Mouse (Mus musculus) bone marrow macrophage, adult 2 months (primary cell): ENCODE measurements around the gene Dnajc11. TPM values are rescaled to one million over a fixed set of nuclear protein-coding genes. Genes with fewer than 3 reads are reported as not detected.

Experiments used
- H3K27ac ChIP-seq: 2 replicates; pipeline ENCODE4 v1.5.1; 2012; ENCODE audit warnings: low read depth, low read length; ENCODE audit not compliant: insufficient read depth
- H3K4me1 ChIP-seq: 2 replicates; pipeline ENCODE4 v1.6.1; 2012; ENCODE audit warnings: low read length; ENCODE audit not compliant: control insufficient read depth, insufficient read depth
- H3K4me3 ChIP-seq: 2 replicates; pipeline ENCODE4 v1.5.1; 2012; ENCODE audit warnings: mild to moderate bottlenecking, low read length, moderate library complexity; ENCODE audit not compliant: insufficient read depth
- CTCF ChIP-seq: IDR thresholded peaks from 2 replicates; pipeline ENCODE4 v1.5.1; 2012; ENCODE audit warnings: low read depth, mild to moderate bottlenecking, low read length, moderate library complexity
- POLR2A ChIP-seq: IDR thresholded peaks from 2 replicates; pipeline ENCODE4 v1.6.1; 2012; ENCODE audit warnings: mild to moderate bottlenecking, low read depth, low read length, borderline replicate concordance
- polyA plus RNA-seq: library from polyadenylated mRNA; stranded (reverse); fragments of >200 nt; gene quantifications from 2 replicates; pipeline ENCODE4 v1.2.4, GENCODE M21; 2012; ENCODE audit not compliant: missing spikeins, insufficient read depth, insufficient read length

The Dnajc11 gene
- polyA plus RNA-seq, 1 experiment: 43.3 TPM

- Histone ChIP-seq H3K4me1 (peaks cover 12% of the 10 kb centered on the region), H3K4me3 (peak within 1 kb of the TSS; percentile 83), H3K27ac (peak within 1 kb of the TSS; percentile 72)
- TF ChIP-seq POLR2A: peak; percentile 72; the same call in 1 of the 2 replicates
- TF ChIP-seq CTCF: no peak
These were observed 75.2 kb downstream of the Dnajc11 start, which contains the start of gene Klhl21 for GRCm38 (mm10) chr4:152008622-152009075. TSS of gene Klhl21 (plus strand) at chr4:152008803.

- peaks cover 12% of the 10 kb centered on the region for H3K4me1 ChIP-seq
- TF ChIP-seq CTCF (no peak), POLR2A (no peak)
- H3K4me3 ChIP-seq: peak overlapping the region; percentile 83
- H3K27ac ChIP-seq: peak overlapping the region; percentile 72
These were observed 75.9 kb downstream of the Dnajc11 start for GRCm38 (mm10) chr4:152009076-152010051.

- Histone ChIP-seq H3K4me3 (peak overlapping the region; percentile 83), H3K27ac (peak overlapping the region; percentile 72), H3K4me1 (peaks cover 12% of the 10 kb centered on the region)
- no peak for TF ChIP-seq CTCF
- no peak for TF ChIP-seq POLR2A
These were observed 76.7 kb downstream of the Dnajc11 start for GRCm38 (mm10) chr4:152010091-152010706.

GRCm38 (mm10) chr4:152010707-152011134 lies 77.2 kb downstream of the Dnajc11 start:
- no peak for TF ChIP-seq POLR2A
- TF ChIP-seq CTCF: no peak
- Histone ChIP-seq H3K4me3 (peak overlapping the region; percentile 83), H3K4me1 (peaks cover 12% of the 10 kb centered on the region), H3K27ac (peak overlapping the region; percentile 19)

- peaks cover 12% of the 10 kb centered on the region for H3K4me1 ChIP-seq
These were observed 77.8 kb downstream of the Dnajc11 start for GRCm38 (mm10) chr4:152011171-152011760.

GRCm38 (mm10) chr4:152012109-152012508 lies 78.6 kb downstream of the Dnajc11 start:
- TF ChIP-seq POLR2A (no peak), CTCF (no peak)
- peaks cover 12% of the 10 kb centered on the region for H3K4me1 ChIP-seq
- H3K27ac ChIP-seq: no peak overlapping the region
- H3K4me3 ChIP-seq: no peak overlapping the region

More at GRCm38 (mm10) chr4:152011171-152011760, 77.8 kb downstream of the Dnajc11 start:
- no peak for TF ChIP-seq CTCF
- TF ChIP-seq POLR2A: no peak
- Histone ChIP-seq H3K27ac (0 out of 2 replicates have a peak overlapping the region, but pooled peaks have one; percentile 19), H3K4me3 (peak overlapping the region; percentile 83)

GRCm38 (mm10) chr4:152013036-152013813 lies 79.7 kb downstream of the Dnajc11 start:
- Histone ChIP-seq H3K4me1 (peaks cover 12% of the 10 kb centered on the region), H3K4me3 (no peak overlapping the region), H3K27ac (no peak overlapping the region)
- TF ChIP-seq POLR2A (no peak), CTCF (no peak)

- H3K4me3 ChIP-seq: no peak overlapping the region
- no peak overlapping the region for H3K27ac ChIP-seq
- no peaks in the 10 kb centered on the region for H3K4me1 ChIP-seq
- no peak for TF ChIP-seq CTCF
- no peak for TF ChIP-seq POLR2A
These were observed 85.6 kb downstream of the Dnajc11 start for GRCm38 (mm10) chr4:152019073-152019472.

- Histone ChIP-seq H3K4me1 (no peaks in the 10 kb centered on the region), H3K4me3 (no peak overlapping the region)
- no peak for TF ChIP-seq CTCF
- no peak for TF ChIP-seq POLR2A
These were observed 86.5 kb downstream of the Dnajc11 start for GRCm38 (mm10) chr4:152020024-152020423.

More at GRCm38 (mm10) chr4:152020024-152020423, 86.5 kb downstream of the Dnajc11 start:
- H3K27ac ChIP-seq: no peak overlapping the region
